Mouse (Mus musculus): ENCODE results near the gene Ccdc84. TPM values are rescaled to one million over a fixed set of nuclear protein-coding genes. Genes with fewer than 3 reads are reported as not detected.
A peak's percentile ranks its signal among the peaks of the same experiment; 100 is the strongest.

The Ccdc84 gene
- polyA plus RNA-seq, 1 experiment from 2014 or later: 10.3 TPM

GRCm38 (mm10) chr9:44361190-44361917 lies 57.0 kb downstream of the Ccdc84 start, which contains the start of gene Vps11:
TSS of gene Vps11 (minus strand) at chr9:44361670.
- Histone ChIP-seq H3K27ac (peak within 1 kb of the TSS; percentile 95), H3K36me3 (ENCODE audit: inconsistent target) (peaks cover 30% of the 10 kb centered on the region), H3K79me2 (ENCODE audit: inconsistent target) (peaks cover 50% of the 10 kb centered on the region), H3K4me3 (ENCODE audit: inconsistent target) (peak within 1 kb of the TSS; percentile 100)
- under 1% methylated on average over 44 of the region's 44 CpGs for WGBS (ENCODE audit: missing documents)

Other genes with a start within 250 kb of the Ccdc84 start
- gene Cbl, start 184.5 kb downstream of the Ccdc84 start, polyA plus RNA-seq (2018): 37.9 to 51.2 TPM (median 42.7 TPM) in 3 replicates
- gene Ccdc153, start 177.9 kb downstream of the Ccdc84 start, polyA plus RNA-seq (2018): not detected in 3 replicates
- gene Pdzd3, start 167.1 kb downstream of the Ccdc84 start, polyA plus RNA-seq (2018): not detected in 3 replicates
- 3.3 to 8.7 TPM (median 6.8 TPM) in 3 replicates for gene Nlrx1, start 150.0 kb downstream of the Ccdc84 start, polyA plus RNA-seq (2018)
- not detected in 3 replicates for gene Abcg4, start 130.0 kb downstream of the Ccdc84 start, polyA plus RNA-seq (2018)
- gene Hinfp, start 112.9 kb downstream of the Ccdc84 start, polyA plus RNA-seq (2018): 5.9 to 13.1 TPM (median 6.2 TPM) in 3 replicates
- gene C2cd2l, start 98.3 kb downstream of the Ccdc84 start, polyA plus RNA-seq (2018): 17.1 to 41.1 TPM (median 22.0 TPM) in 3 replicates
- 30.6 to 40.7 TPM (median 36.3 TPM) in 3 replicates for gene Dpagt1, start 92.5 kb downstream of the Ccdc84 start, polyA plus RNA-seq (2018)
- 7.9 to 22.2 TPM (median 12.3 TPM) in 3 replicates for gene H2afx, start 83.9 kb downstream of the Ccdc84 start, polyA plus RNA-seq (2018)
- 22.5 to 38.8 TPM (median 27.1 TPM) in 3 replicates for gene Hmbs, start 74.3 kb downstream of the Ccdc84 start, polyA plus RNA-seq (2018)
- 37.9 to 56.3 TPM (median 40.2 TPM) in 3 replicates for gene Vps11, start 56.9 kb downstream of the Ccdc84 start, polyA plus RNA-seq (2018)
- gene Hyou1, start 39.1 kb downstream of the Ccdc84 start, polyA plus RNA-seq (2018): 49.0 to 86.2 TPM (median 57.6 TPM) in 3 replicates
- gene Slc37a4, start 21.7 kb downstream of the Ccdc84 start, polyA plus RNA-seq (2018): 4.7 to 13.1 TPM (median 12.6 TPM) in 3 replicates
- 1,052 to 1,678 TPM (median 1,580 TPM) in 3 replicates for gene Rps25, start 11.4 kb downstream of the Ccdc84 start, polyA plus RNA-seq (2018)
- 45.6 to 95.6 TPM (median 69.5 TPM) in 3 replicates for gene Trappc4, start 11.0 kb downstream of the Ccdc84 start, polyA plus RNA-seq (2018)
- not detected in 3 replicates for gene Foxr1, start 22.6 kb upstream of the Ccdc84 start, polyA plus RNA-seq (2018)
- not detected in 3 replicates for gene Upk2, start 36.4 kb upstream of the Ccdc84 start, polyA plus RNA-seq (2018)
- 5.3 to 6.6 TPM (median 6.0 TPM) in 3 replicates for gene Bcl9l, start 64.3 kb upstream of the Ccdc84 start, polyA plus RNA-seq (2018)
- gene Cxcr5, start 143.3 kb upstream of the Ccdc84 start, polyA plus RNA-seq (2018): 0.09 TPM in 1 of 3 replicates, not detected in the others
- 72.2 to 89.3 TPM (median 77.9 TPM) in 3 replicates for gene Ddx6, start 186.3 kb upstream of the Ccdc84 start, polyA plus RNA-seq (2018)

Data from macrophage (primary cell).